Mouse (Mus musculus) neutrophil, adult 83 days (primary cell): Measurements from ENCODE around the gene Gm3020. TPM values are rescaled to one million over a fixed set of nuclear protein-coding genes. Genes with fewer than 3 reads are reported as not detected.

Experiments used
- total RNA-seq, 2 experiments: library from RNA; stranded (reverse); gene quantifications; one replicate each; pipeline ENCODE4 v1.2.4; 2023

The Gm3020 gene
- total RNA-seq: not detected

DNA sequence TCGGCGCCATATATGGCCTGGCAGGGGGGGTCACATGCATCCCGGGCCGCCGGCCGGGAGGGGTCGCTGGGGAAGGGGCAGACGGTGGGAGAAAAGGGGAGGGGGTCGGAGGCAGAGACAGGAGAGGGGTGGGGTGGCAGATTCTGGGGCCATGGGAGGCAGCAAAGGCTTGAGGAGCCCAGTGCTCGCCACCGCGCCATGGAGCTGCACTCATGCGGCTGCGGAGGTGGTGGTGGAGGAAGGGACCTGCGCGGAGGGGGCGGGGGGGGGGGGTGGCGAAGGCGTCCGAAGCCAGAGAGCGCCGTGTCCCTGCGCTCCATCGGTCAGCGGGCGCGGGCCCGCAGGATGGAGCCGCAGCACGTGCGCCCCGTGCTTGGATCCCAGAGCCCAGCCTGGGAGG, at the start of gene Gm3020:
Gene Gm3020 (plus strand): TSS at position 301 of the 400 bp plus-strand sequence.

DNA sequence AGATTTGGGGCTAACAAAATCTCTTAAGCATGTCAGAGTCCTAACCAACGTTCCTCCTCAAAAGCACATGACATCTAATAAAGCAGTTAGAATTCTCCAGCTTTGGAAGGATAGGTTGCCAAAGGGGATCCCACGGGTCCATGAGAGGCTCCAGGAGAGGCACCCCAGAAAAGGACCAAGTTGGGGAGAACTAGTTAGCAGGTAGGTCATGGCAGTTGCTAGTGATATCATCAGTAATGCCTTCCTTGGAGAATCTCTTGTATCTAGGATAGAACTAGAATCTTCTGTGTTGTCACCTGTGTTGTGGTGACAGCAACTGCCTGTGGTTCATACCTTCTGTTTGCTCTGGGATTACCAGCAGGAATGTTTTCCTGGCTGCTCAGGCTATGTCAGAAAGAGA, 17.6 kb upstream of the Gm3020 start, which contains the start of gene Gm3012:
Gene Gm3012 (plus strand): TSS at position 301 of the 400 bp plus-strand sequence.

DNA sequence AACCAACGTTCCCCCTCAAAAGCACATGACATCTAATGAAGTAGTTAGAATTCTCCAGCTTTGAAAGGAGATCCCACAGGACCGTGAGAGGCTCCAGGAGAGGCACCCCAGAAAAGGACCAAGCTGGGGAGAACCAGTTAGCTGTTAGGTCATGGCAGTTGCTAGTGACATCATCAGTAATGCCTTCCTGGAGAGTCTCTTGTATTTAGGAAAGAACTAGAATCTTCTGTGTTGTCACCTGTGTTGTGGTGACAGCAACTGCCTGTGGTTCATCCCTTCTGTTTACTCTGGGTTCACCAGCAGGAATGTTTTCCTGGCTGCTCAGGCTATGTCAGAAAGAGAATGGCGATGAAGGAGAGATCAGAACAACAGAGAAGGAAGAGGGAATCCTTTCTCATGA, 36.7 kb downstream of the Gm3020 start, which contains the start of gene Gm3043:
Gene Gm3043 (plus strand): TSS at position 301 of the 400 bp plus-strand sequence.

Other genes with a start within 250 kb of the Gm3020 start
- gene Gm10409, start 239.4 kb upstream of the Gm3020 start, total RNA-seq: not detected
- not detected for gene Gm3005, start 223.9 kb upstream of the Gm3020 start, total RNA-seq
- not detected for gene Gm10408, start 202.7 kb upstream of the Gm3020 start, total RNA-seq
- not detected for gene Gm3012, start 17.5 kb upstream of the Gm3020 start, total RNA-seq
- gene Gm3043, start 36.8 kb downstream of the Gm3020 start, total RNA-seq: not detected
- not detected for gene Gm3002, start 158.0 kb downstream of the Gm3020 start, total RNA-seq
- not detected for gene Gm3033, start 194.2 kb downstream of the Gm3020 start, total RNA-seq
- not detected for gene Gm2916, start 232.1 kb downstream of the Gm3020 start, total RNA-seq